Mouse (Mus musculus): Measurements from ENCODE around the gene Ankrd44. TPM values are rescaled to one million over a fixed set of nuclear protein-coding genes. Genes with fewer than 3 reads are reported as not detected.
A peak's percentile ranks its signal among the peaks of the same experiment; 100 is the strongest.

The Ankrd44 gene
- polyA plus RNA-seq, 1 experiment from 2014 or later: 18.3 TPM

DNA sequence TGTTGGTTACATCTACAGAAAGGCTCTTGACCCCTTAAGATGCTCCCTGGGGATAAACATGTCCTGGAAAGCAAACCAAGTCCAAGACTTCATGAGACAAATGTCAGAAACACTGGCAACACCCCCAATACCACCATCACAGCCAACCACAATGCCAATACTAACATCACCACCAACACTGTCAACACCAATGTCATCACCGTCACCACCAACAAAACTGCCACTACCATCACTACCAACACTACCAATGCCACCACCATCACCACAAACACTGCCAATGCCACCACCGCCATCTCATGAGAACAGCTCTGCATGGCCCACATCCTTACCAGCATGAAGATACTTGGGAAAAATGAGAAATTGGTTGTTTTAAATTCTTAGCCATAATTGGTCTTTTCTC lies 67.3 kb downstream of the Ankrd44 start:
- Histone ChIP-seq H3K4me2 (no peak overlapping the region), H3K4me3 (ENCODE audit: low read depth, low read length) (no peak overlapping the region), H3K4me1 (ENCODE audit: insufficient read depth) (no peaks in the 10 kb centered on the region), H3K9ac (no peak overlapping the region), H3K9me3 (ENCODE audit: low read depth, low read length) (no peaks in the 10 kb centered on the region), H3K27ac (ENCODE audit: low read depth) (no peak overlapping the region), H3K36me3 (ENCODE audit: insufficient read depth) (no peaks in the 10 kb centered on the region), H3K27me3 (ENCODE audit: insufficient read depth, low read length) (no peaks in the 10 kb centered on the region)
- WGBS: 95% methylated on average over 2 of the region's 2 CpGs
- TF ChIP-seq CTCF (IDR thresholded peaks at IDR 0.05; ENCODE audit: low read depth): no peak
- no peak for ATAC-seq (ENCODE audit: insufficient read depth)
- no peak for DNase-seq

DNA sequence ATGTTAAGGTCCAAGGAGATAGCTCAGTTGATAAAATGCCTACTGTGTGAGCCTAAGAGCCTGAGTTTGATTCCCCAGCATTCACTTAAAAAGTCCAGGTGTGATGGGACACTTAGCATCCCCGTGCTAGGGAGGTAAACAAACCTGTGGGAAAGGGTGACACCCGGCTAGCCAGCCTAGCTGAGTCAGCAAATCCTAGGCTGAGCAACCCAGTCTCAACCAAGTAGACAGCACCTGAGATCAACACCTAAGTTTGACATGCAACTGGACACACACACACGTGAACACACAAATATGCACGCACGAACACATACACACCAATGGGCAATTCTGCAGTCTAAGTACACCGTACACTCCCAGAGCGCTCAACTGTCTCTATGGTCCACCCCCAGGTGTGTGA lies 69.7 kb downstream of the Ankrd44 start:
- Histone ChIP-seq H3K36me3 (ENCODE audit: insufficient read depth) (no peaks in the 10 kb centered on the region), H3K27me3 (ENCODE audit: insufficient read depth, low read length) (no peaks in the 10 kb centered on the region), H3K4me3 (ENCODE audit: low read depth, low read length) (no peak overlapping the region), H3K4me2 (no peak overlapping the region), H3K9ac (no peak overlapping the region), H3K9me3 (ENCODE audit: low read depth, low read length) (no peaks in the 10 kb centered on the region), H3K4me1 (ENCODE audit: insufficient read depth) (no peaks in the 10 kb centered on the region), H3K27ac (ENCODE audit: low read depth) (no peak overlapping the region)
- ATAC-seq (ENCODE audit: insufficient read depth) (no peak), DNase-seq (no peak)
- WGBS: 87% methylated on average over 7 of the region's 7 CpGs
- no peak for TF ChIP-seq CTCF (IDR thresholded peaks at IDR 0.05; ENCODE audit: low read depth)

DNA sequence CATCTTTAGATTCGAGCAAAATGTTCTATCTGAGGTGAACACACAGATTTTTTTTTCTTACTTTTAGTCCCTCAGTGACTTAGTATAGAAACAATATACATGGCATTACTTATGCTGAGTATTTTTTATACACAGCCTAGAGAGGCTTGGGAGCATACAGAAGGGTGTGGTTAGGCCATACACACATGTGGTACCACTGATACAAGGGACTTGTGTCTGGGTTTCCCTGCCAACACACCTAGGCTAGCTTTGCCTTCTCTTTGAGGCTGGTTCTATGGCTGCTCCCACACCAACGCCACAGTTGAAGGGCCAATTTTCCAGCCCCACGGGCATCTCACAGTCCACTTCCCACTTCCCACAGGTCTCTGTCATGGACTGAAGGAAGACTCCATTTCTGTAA lies 70.2 kb downstream of the Ankrd44 start:
- Histone ChIP-seq H3K4me3 (ENCODE audit: low read depth, low read length) (no peak overlapping the region), H3K4me2 (no peak overlapping the region), H3K9me3 (ENCODE audit: low read depth, low read length) (no peaks in the 10 kb centered on the region), H3K27me3 (ENCODE audit: insufficient read depth, low read length) (no peaks in the 10 kb centered on the region), H3K36me3 (ENCODE audit: insufficient read depth) (no peaks in the 10 kb centered on the region), H3K9ac (no peak overlapping the region), H3K27ac (ENCODE audit: low read depth) (no peak overlapping the region), H3K4me1 (ENCODE audit: insufficient read depth) (no peaks in the 10 kb centered on the region)
- 80% methylated on average over 3 of the region's 3 CpGs for WGBS
- no peak for TF ChIP-seq CTCF (IDR thresholded peaks at IDR 0.05; ENCODE audit: low read depth)
- ATAC-seq (ENCODE audit: insufficient read depth) (no peak), DNase-seq (no peak)

DNA sequence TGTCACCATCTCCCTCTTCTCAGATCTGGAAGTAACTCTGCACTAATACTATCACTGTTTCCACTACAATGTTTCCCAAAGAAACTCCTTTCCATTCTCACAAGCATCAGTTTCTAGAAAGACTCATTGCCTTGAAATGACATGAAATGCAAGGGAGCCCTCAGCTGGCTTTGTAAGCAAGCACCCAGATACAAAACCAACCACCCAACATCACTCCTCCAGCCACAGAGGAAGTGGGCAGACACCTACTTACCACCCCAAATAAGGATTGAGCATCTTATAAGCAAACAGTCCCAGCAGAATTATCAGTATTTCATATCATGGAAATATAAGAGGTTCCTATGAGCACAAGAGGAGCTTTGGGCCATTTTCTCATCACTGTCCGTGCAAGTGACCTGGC lies 71.8 kb downstream of the Ankrd44 start:
- Histone ChIP-seq H3K27ac (ENCODE audit: low read depth) (no peak overlapping the region), H3K27me3 (ENCODE audit: insufficient read depth, low read length) (no peaks in the 10 kb centered on the region), H3K36me3 (ENCODE audit: insufficient read depth) (no peaks in the 10 kb centered on the region), H3K4me2 (no peak overlapping the region), H3K4me3 (ENCODE audit: low read depth, low read length) (no peak overlapping the region), H3K4me1 (ENCODE audit: insufficient read depth) (no peaks in the 10 kb centered on the region), H3K9me3 (ENCODE audit: low read depth, low read length) (no peaks in the 10 kb centered on the region), H3K9ac (no peak overlapping the region)
- ATAC-seq (ENCODE audit: insufficient read depth): no peak
- no peak for DNase-seq
- WGBS: 90% methylated on average over 1 of the region's 1 CpGs
- TF ChIP-seq CTCF (IDR thresholded peaks at IDR 0.05; ENCODE audit: low read depth): no peak

DNA sequence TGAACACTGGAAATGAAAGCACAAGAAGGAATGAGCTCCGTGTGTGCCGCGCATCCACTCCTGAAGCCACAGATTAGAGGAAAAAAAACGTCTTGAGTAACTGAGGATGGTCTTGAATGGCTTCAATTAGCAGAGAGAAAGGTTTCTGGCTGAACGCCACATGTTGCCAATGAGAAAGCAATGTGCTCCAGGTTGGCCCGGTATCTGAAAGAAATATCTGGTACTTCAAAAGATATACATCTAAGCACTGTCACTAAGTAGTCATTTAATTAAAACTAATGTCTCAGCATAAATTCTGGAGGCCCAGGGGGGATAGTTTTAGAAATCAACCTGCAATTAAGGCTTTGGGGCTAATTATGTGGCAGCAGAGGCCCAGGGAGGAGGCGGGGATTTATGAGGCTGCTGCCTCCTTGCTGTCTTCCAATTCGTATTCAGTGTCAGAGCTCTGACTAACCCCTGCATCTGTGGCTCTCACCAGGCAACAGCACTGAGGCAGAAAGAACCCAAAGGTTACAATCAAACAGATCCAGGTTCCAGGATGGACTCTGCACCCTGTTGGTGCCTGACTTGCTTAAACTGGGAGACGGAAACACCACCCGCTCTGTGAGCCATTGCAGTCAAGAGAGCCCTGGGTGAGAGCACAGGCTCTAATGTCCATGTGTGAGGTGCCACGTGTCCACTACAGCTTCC lies 72.7 kb downstream of the Ankrd44 start:
- no peaks in the 10 kb centered on the region for H3K9me3 ChIP-seq (ENCODE audit: low read depth, low read length)
- H3K4me3 ChIP-seq (ENCODE audit: low read depth, low read length): no peak overlapping the region
- no peaks in the 10 kb centered on the region for H3K4me1 ChIP-seq (ENCODE audit: insufficient read depth)
- H3K9ac ChIP-seq: no peak overlapping the region
- ATAC-seq (ENCODE audit: insufficient read depth) (no peak), DNase-seq (no peak)
- no peak for TF ChIP-seq CTCF (IDR thresholded peaks at IDR 0.05; ENCODE audit: low read depth)
- H3K4me2 ChIP-seq: no peak overlapping the region
- no peaks in the 10 kb centered on the region for H3K27me3 ChIP-seq (ENCODE audit: insufficient read depth, low read length)
- H3K27ac ChIP-seq (ENCODE audit: low read depth): no peak overlapping the region
- 81% methylated on average over 11 of the region's 11 CpGs for WGBS
- H3K36me3 ChIP-seq (ENCODE audit: insufficient read depth): no peaks in the 10 kb centered on the region

DNA sequence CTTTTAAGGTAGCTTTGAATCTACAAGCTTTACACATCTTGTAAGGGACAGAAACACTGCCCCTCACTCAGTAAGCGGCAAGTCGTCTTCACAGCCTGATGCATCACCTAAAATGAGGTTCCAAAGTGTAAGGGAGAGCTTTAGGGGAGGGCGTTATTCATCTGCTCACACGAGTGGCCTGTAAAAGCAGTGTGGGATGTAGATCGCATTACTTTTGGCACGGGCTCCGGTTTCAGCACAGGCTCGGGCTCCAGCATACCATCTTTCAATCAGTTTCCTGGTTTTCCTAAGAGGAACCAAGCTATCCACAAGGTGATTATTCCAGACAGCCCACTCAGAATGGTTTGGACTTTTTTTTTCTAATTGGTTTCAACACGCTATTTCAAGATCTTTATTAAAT lies 74.6 kb downstream of the Ankrd44 start:
- Histone ChIP-seq H3K27ac (ENCODE audit: low read depth) (no peak overlapping the region), H3K27me3 (ENCODE audit: insufficient read depth, low read length) (no peaks in the 10 kb centered on the region), H3K4me3 (ENCODE audit: low read depth, low read length) (no peak overlapping the region), H3K9ac (no peak overlapping the region), H3K9me3 (ENCODE audit: low read depth, low read length) (no peaks in the 10 kb centered on the region), H3K36me3 (ENCODE audit: insufficient read depth) (no peaks in the 10 kb centered on the region), H3K4me1 (ENCODE audit: insufficient read depth) (no peaks in the 10 kb centered on the region; the same call in 1 of the 2 replicates), H3K4me2 (no peak overlapping the region)
- peak; percentile 46; the same call in 1 of the 2 replicates for ATAC-seq (ENCODE audit: insufficient read depth)
- WGBS: 41% methylated on average over 9 of the region's 9 CpGs
- TF ChIP-seq CTCF (IDR thresholded peaks at IDR 0.05; ENCODE audit: low read depth): no peak
- peak; percentile 64 for DNase-seq

DNA sequence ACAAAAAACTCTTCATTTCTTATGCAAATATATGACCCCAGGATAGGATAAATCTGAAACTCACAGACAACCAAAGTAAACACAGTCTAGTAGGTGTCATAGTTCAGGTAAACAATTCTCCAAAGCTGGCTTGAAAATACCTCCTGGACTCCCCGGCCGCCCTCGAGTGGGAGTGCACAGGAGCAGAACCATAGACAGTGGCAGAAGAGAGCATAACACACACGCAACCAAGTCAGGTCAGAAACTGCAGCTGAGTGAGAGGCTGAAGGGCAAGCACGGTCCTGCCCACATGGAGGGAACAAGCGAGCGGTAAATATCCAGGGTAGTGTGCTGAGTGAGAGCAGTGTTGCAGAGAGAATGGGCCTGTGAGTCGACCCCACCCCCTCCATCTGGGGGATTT lies 76.1 kb downstream of the Ankrd44 start:
- no peak overlapping the region for H3K9ac ChIP-seq
- no peak for TF ChIP-seq CTCF (IDR thresholded peaks at IDR 0.05; ENCODE audit: low read depth)
- no peaks in the 10 kb centered on the region for H3K27me3 ChIP-seq (ENCODE audit: insufficient read depth, low read length)
- no peaks in the 10 kb centered on the region; the same call in 1 of the 2 replicates for H3K4me1 ChIP-seq (ENCODE audit: insufficient read depth)
- H3K36me3 ChIP-seq (ENCODE audit: insufficient read depth): no peaks in the 10 kb centered on the region
- H3K27ac ChIP-seq (ENCODE audit: low read depth): no peak overlapping the region
- no peaks in the 10 kb centered on the region for H3K9me3 ChIP-seq (ENCODE audit: low read depth, low read length)
- 50% methylated on average over 8 of the region's 8 CpGs for WGBS
- no peak overlapping the region for H3K4me2 ChIP-seq
- no peak overlapping the region for H3K4me3 ChIP-seq (ENCODE audit: low read depth, low read length)
- 0 out of 2 replicates have a peak, but pooled peaks have one; percentile 19 for ATAC-seq (ENCODE audit: insufficient read depth)
- no peak for DNase-seq

Measured in lung, embryonic 14.5 days (tissue).